Mouse (Mus musculus): ENCODE data around the gene Elfn2. TPM values are rescaled to one million over a fixed set of nuclear protein-coding genes. Genes with fewer than 3 reads are reported as not detected.

Gene Elfn2
- polyA plus RNA-seq, 1 experiment from 2014 or later: 0.03 TPM

DNA sequence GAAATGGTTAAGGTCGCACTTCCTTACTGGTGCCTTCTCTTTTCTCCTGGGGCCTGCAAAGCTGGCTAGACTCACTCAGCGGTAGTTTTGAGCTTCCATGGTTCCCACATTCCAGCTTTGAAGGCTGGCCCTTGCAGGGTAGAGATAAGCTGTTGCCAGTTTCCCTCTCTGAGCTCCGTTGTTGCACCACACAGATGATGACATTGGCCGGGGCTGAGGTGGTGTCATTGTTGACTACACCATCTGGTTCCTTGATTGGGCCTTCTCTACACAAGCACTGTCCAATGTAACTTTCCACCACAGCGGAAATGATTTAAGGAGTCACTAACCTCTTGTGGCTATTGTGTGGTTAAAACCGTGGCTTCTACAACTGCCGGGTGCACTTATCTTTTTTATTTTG lies 2.0 kb upstream of the Elfn2 start:
- peaks cover 19% of the 10 kb centered on the region for H3K4me1 ChIP-seq (replicated peaks)
- ATAC-seq (ENCODE audit: insufficient number of reproducible peaks, insufficient read depth, low FRiP score, low TSS enrichment, low read depth): no peak
- WGBS: 72% methylated on average over 7 of the region's 7 CpGs
- H3K27me3 ChIP-seq: peaks cover 71% of the 10 kb centered on the region
- H3K27ac ChIP-seq: no peak overlapping the region
- H3K4me3 ChIP-seq (replicated peaks): no peak overlapping the region
- H3K9ac ChIP-seq (replicated peaks): no peak overlapping the region
- H3K36me3 ChIP-seq: no peaks in the 10 kb centered on the region
- H3K4me2 ChIP-seq: no peak overlapping the region
- no peaks in the 10 kb centered on the region for H3K9me3 ChIP-seq

DNA sequence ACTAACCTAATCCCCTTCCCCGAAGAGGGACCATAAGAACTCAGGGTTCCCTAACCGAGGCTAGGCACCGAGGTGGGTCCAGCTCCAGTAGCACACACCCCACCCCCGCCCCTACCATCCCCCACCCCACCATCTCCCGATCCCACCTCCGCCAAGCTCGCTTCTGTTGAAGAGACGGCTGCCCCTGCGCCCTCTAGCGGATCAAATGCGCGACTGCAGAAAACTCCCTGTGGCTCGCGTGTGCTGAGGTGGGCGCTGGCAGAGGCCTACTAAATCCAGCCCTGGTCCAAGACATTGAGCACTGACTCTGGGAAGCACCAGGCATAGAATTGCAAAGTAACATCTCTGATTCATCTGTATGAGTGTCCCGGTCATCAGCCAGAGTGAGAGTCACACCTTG lies 1.5 kb upstream of the Elfn2 start:
- 3% methylated on average over 16 of the region's 16 CpGs for WGBS
- H3K9ac ChIP-seq (replicated peaks): no peak overlapping the region
- no peaks in the 10 kb centered on the region for H3K36me3 ChIP-seq
- H3K4me2 ChIP-seq: no peak overlapping the region
- H3K4me3 ChIP-seq (replicated peaks): no peak overlapping the region
- H3K4me1 ChIP-seq (replicated peaks): peaks cover 19% of the 10 kb centered on the region
- no peaks in the 10 kb centered on the region for H3K9me3 ChIP-seq
- H3K27me3 ChIP-seq: peaks cover 75% of the 10 kb centered on the region
- no peak overlapping the region for H3K27ac ChIP-seq
- ATAC-seq (ENCODE audit: insufficient number of reproducible peaks, insufficient read depth, low FRiP score, low TSS enrichment, low read depth): no peak; the same call in 1 of the 2 replicates

DNA sequence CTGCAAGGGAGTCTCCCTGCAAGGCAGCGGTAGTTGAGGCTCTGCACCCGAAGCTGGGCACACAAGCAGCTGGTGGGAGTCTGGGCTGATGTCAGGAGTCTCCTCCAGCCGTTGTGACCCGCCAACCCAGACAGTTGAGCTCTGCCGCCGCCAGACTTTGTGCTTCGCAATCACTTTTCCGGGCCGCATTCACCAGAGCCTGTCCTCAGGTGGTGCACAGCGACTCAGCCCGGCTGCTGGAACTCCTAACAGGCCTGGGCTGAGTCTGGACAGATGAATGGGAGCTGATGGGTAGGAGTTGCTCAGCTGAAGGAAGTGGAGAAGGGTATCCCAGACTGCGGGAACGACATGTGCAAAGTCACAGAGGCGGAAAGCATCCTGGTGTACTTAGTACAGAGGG lies 845 bp upstream of the Elfn2 start:
- WGBS: 8% methylated on average over 14 of the region's 14 CpGs

DNA sequence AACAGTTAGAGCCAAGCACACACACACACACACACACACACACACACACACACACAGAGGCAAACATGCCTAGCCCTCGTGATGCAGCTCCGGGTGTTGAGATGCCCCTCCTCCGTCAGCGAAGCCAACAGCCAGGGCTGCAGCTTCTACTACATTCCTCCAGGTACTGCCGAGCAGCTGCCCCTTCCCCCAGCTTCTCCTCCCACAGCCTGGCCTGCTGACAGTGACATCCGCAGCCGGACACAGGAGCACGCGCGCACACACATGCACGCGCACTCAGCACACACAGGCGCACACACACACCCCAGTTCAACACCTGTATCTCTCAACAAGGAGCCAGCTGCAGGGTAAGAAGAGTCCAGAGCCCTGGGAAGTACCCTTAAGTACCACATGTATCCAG lies 1.6 kb downstream of the Elfn2 start:
- Histone ChIP-seq H3K9ac (replicated peaks) (no peak overlapping the region), H3K27me3 (peaks cover 93% of the 10 kb centered on the region), H3K27ac (no peak overlapping the region), H3K4me3 (replicated peaks) (no peak overlapping the region), H3K9me3 (no peaks in the 10 kb centered on the region), H3K4me2 (no peak overlapping the region), H3K36me3 (no peaks in the 10 kb centered on the region), H3K4me1 (replicated peaks) (peaks cover 24% of the 10 kb centered on the region)
- no peak for ATAC-seq (ENCODE audit: insufficient number of reproducible peaks, insufficient read depth, low FRiP score, low TSS enrichment, low read depth)
- WGBS: 49% methylated on average over 13 of the region's 13 CpGs

More for the DNA sequence above, 845 bp upstream of the Elfn2 start:
- no peak overlapping the region for H3K9ac ChIP-seq (replicated peaks)
- ATAC-seq (ENCODE audit: insufficient number of reproducible peaks, insufficient read depth, low FRiP score, low TSS enrichment, low read depth): no peak
- peaks cover 19% of the 10 kb centered on the region for H3K4me1 ChIP-seq (replicated peaks)
- peaks cover 82% of the 10 kb centered on the region for H3K27me3 ChIP-seq
- H3K27ac ChIP-seq: no peak overlapping the region
- H3K9me3 ChIP-seq: no peaks in the 10 kb centered on the region
- H3K4me3 ChIP-seq (replicated peaks): no peak overlapping the region
- no peak overlapping the region for H3K4me2 ChIP-seq
- H3K36me3 ChIP-seq: no peaks in the 10 kb centered on the region

DNA sequence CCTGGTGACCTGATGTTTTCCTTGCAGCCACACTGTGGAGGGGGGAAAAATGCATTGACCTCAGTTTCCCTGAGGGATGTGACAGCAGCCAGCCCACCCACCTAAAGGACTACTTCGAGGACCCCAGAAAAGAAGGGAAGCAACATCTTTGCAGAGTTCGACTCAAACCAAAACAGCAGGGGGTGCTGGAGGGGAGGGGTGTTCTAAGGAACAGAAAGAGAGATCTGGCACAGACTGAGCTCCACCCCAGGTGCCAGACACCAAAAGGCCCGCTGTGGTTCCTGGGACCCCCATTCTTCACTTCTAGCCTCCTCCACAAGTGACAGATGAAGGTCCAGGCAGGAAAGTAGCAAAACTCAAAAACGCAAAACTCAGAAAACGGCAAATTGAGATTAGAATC lies 2.7 kb downstream of the Elfn2 start:
- ATAC-seq (ENCODE audit: insufficient number of reproducible peaks, insufficient read depth, low FRiP score, low TSS enrichment, low read depth): no peak

DNA sequence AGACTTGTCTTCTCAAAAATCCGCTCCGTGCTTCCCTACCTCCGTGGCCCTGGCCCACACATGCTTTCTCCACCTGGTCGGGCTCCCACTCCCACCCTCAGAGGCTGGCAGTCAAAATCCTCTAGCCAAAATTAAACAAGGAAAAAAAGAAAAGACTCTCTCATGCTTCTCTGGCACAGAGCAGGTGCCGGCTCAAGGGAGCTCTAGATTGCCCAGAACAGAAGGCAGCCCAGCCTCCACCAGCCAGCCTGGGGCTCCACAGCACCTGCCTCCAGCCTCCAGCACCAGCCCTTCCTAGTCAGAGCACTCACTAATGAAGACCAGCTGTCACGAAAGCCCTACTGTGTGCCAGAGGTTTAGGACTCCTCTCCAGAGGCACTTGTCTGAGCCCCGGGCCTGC lies 4.8 kb downstream of the Elfn2 start:
- no peak overlapping the region for H3K9ac ChIP-seq (replicated peaks)
- ATAC-seq (ENCODE audit: insufficient number of reproducible peaks, insufficient read depth, low FRiP score, low TSS enrichment, low read depth): no peak
- H3K4me3 ChIP-seq (replicated peaks): no peak overlapping the region
- no peak overlapping the region for H3K27ac ChIP-seq
- 77% methylated on average over 7 of the region's 7 CpGs for WGBS
- H3K4me2 ChIP-seq: no peak overlapping the region
- H3K4me1 ChIP-seq (replicated peaks): peaks cover 14% of the 10 kb centered on the region
- H3K36me3 ChIP-seq: no peaks in the 10 kb centered on the region
- H3K9me3 ChIP-seq: no peaks in the 10 kb centered on the region
- peaks cover 96% of the 10 kb centered on the region for H3K27me3 ChIP-seq

More for the DNA sequence above, 2.7 kb downstream of the Elfn2 start:
- WGBS: 45% methylated on average over 5 of the region's 5 CpGs
- Histone ChIP-seq H3K36me3 (no peaks in the 10 kb centered on the region), H3K9ac (replicated peaks) (no peak overlapping the region), H3K4me1 (replicated peaks) (peaks cover 24% of the 10 kb centered on the region), H3K4me2 (no peak overlapping the region), H3K27ac (no peak overlapping the region), H3K9me3 (no peaks in the 10 kb centered on the region), H3K4me3 (replicated peaks) (no peak overlapping the region), H3K27me3 (peaks cover 100% of the 10 kb centered on the region)

DNA sequence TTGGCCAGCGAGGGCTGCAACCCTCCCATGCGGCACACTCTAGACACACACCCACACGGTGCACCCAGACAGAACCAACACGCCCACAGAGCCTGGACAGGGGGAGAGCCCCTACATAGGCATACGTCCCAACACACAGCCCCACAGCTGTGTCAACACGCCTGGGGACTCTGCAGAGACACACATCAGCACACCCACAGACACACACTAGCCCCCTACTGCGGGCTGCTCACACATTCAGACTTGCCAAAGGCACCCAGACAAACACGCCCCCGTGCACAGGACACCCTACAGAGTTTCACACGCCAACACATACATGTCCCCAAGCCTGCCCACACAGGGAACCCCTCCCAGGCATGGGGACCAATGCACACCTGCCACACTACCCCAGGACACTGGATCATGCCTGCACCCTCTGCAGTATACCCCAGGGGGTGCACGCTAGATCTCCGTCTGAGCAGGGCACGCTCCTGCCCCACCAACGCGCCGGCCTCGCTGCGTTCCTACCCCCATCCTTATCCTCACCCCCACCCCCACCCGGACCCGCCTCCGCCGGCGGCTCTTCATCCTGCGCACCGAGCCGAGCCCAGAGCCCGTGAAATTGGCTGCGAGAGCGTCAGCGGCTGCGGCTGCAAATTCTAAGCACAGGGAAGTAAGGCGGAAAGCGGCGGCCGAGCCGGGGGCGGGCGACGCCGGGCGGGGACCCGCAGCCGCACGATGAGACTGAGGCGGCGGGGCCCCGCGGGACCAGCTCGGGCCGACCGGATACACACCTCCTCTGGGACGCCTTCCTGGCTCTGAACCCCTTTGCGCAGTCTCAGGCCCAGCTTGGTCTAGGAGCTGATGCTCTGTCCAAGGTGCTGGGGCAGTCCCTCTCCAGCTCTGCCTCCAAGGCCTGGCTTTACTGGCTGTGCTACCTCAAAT lies 6.0 kb downstream of the Elfn2 start:
- peak; percentile 47; the same call in 1 of the 2 replicates for ATAC-seq (ENCODE audit: insufficient number of reproducible peaks, insufficient read depth, low FRiP score, low TSS enrichment, low read depth)
- H3K4me3 ChIP-seq (replicated peaks): peak overlapping the region; percentile 31
- H3K4me2 ChIP-seq: peak overlapping the region; percentile 51
- H3K9ac ChIP-seq (replicated peaks): no peak overlapping the region
- peaks cover 92% of the 10 kb centered on the region for H3K27me3 ChIP-seq
- H3K4me1 ChIP-seq (replicated peaks): peaks cover 5% of the 10 kb centered on the region
- no peak overlapping the region for H3K27ac ChIP-seq
- H3K9me3 ChIP-seq: no peaks in the 10 kb centered on the region
- 10% methylated on average over 53 of the region's 53 CpGs for WGBS
- no peaks in the 10 kb centered on the region for H3K36me3 ChIP-seq

DNA sequence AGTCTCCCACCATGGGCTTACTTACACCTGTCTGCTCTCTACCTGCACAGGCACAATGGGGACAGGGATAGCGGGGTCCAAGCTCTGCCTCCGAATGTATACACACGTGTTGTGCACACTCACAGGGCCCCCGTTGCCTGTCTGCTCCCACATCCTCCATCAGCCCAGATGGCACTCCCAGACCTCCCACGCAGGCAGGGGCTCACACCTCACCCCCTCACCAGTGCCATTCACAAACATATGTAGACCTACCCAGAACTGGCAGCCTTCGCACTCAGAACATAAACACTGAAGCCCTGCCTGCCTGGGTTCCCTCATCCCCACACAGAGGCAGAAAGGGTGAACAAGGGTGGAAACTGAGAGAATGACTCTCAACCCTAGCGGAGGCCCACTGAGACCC lies 6.6 kb downstream of the Elfn2 start:
- H3K4me3 ChIP-seq (replicated peaks): no peak overlapping the region
- no peak overlapping the region for H3K27ac ChIP-seq
- no peak overlapping the region for H3K4me2 ChIP-seq
- no peak for ATAC-seq (ENCODE audit: insufficient number of reproducible peaks, insufficient read depth, low FRiP score, low TSS enrichment, low read depth)
- peaks cover 89% of the 10 kb centered on the region for H3K27me3 ChIP-seq
- no peaks in the 10 kb centered on the region for H3K9me3 ChIP-seq
- no peaks in the 10 kb centered on the region for H3K36me3 ChIP-seq
- H3K4me1 ChIP-seq (replicated peaks): peaks cover 5% of the 10 kb centered on the region
- 66% methylated on average over 7 of the region's 7 CpGs for WGBS
- no peak overlapping the region for H3K9ac ChIP-seq (replicated peaks)

DNA sequence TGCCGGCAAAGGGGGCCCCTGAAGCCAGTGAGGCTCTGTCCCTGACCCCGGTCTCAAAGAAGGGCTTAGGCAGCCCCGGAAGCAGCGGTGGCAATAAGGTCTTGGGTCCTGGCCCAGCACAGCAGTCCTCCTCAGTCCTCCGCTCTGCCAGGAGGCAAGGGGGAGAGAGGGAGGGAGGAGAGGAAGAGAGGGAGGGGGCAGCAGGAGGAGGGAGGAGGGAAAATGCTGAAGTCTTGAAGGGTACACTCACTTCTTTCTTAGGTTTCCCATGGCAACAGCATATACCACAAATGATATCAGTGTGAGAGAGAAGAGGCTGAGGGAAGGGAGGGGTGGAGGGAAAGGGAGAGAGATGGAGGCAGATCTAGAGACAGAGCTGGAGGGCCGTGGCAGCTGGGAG lies 7.9 kb downstream of the Elfn2 start:
- no peak overlapping the region for H3K9ac ChIP-seq (replicated peaks)
- H3K36me3 ChIP-seq: no peaks in the 10 kb centered on the region
- H3K4me3 ChIP-seq (replicated peaks): no peak overlapping the region
- WGBS: 52% methylated on average over 6 of the region's 6 CpGs
- H3K4me1 ChIP-seq (replicated peaks): peaks cover 5% of the 10 kb centered on the region
- H3K9me3 ChIP-seq: no peaks in the 10 kb centered on the region
- no peak overlapping the region for H3K4me2 ChIP-seq
- no peak for ATAC-seq (ENCODE audit: insufficient number of reproducible peaks, insufficient read depth, low FRiP score, low TSS enrichment, low read depth)
- H3K27me3 ChIP-seq: peaks cover 82% of the 10 kb centered on the region
- H3K27ac ChIP-seq: no peak overlapping the region

DNA sequence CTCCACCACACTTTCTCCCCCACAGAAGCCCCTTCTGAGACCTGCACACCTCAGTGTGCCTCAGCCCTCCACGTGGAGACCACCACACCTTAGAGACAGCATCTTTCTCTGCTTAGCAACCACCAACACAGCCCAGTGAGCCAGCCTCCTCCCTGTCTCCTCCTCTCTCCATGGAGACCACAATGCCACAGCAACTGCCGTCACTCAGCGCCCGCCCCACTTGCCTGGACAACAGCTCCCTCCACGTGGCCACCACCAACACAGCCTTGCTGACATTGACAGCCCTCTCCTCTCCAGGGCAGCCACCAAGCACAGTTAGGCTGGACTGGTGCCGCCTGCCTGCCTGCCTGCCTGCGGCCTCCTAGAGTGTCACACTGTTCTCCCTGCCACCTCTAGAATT lies 8.8 kb downstream of the Elfn2 start:
- Histone ChIP-seq H3K27me3 (peaks cover 78% of the 10 kb centered on the region), H3K4me2 (no peak overlapping the region), H3K27ac (no peak overlapping the region), H3K36me3 (no peaks in the 10 kb centered on the region), H3K4me1 (replicated peaks) (peaks cover 5% of the 10 kb centered on the region), H3K4me3 (replicated peaks) (no peak overlapping the region), H3K9me3 (no peaks in the 10 kb centered on the region), H3K9ac (replicated peaks) (no peak overlapping the region)
- ATAC-seq (ENCODE audit: insufficient number of reproducible peaks, insufficient read depth, low FRiP score, low TSS enrichment, low read depth): no peak
- 33% methylated on average over 7 of the region's 7 CpGs for WGBS

DNA sequence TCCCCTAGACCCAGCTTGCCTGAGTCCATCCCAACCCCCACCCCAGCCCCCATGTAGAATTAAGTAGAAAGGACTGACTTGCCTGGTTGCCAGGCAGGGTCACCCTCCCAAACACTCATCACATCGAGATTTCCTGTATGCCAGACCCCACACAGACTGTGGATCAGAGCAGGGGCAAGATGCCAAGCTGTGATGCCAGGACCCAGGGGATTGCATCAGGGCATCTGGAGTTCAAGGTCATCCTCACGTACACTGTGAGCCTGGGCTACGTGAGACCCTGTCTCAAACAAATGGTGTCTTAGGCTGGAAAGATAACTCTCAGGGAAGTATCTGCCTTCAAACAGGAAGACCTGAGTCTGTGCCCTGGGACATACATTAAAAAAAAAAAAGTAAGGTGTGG lies 11.9 kb downstream of the Elfn2 start:
- Histone ChIP-seq H3K27ac (no peak overlapping the region), H3K27me3 (peaks cover 56% of the 10 kb centered on the region), H3K9ac (replicated peaks) (no peak overlapping the region), H3K4me1 (replicated peaks) (no peaks in the 10 kb centered on the region; the same call in 1 of the 2 replicates), H3K36me3 (no peaks in the 10 kb centered on the region), H3K9me3 (no peaks in the 10 kb centered on the region), H3K4me2 (no peak overlapping the region), H3K4me3 (replicated peaks) (no peak overlapping the region)
- 63% methylated on average over 3 of the region's 3 CpGs for WGBS
- ATAC-seq (ENCODE audit: insufficient number of reproducible peaks, insufficient read depth, low FRiP score, low TSS enrichment, low read depth): no peak

DNA sequence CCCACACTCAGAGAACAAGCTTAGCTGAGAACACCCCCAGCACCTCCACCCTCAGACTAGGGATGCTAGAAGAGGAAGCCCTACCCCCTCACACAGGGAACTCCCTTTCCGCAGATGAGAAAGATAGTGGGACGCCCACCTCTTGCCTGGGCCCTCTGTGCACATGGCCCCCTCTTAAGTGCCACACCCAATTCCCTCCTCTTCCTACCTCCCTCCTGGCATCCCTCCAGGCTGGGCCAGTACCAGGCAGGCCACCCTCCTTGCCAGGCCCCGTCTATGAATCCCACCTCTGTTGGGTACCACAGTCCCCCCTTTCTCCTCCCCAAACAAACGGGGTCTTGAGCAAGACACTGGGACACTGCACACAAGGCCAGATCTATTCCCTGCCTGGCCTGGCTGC lies 13.7 kb downstream of the Elfn2 start:
- WGBS: 64% methylated on average over 4 of the region's 4 CpGs
- Histone ChIP-seq H3K36me3 (no peaks in the 10 kb centered on the region), H3K27me3 (peaks cover 43% of the 10 kb centered on the region), H3K4me2 (no peak overlapping the region), H3K4me1 (replicated peaks) (no peaks in the 10 kb centered on the region; the same call in 1 of the 2 replicates), H3K9me3 (no peaks in the 10 kb centered on the region), H3K27ac (no peak overlapping the region), H3K4me3 (replicated peaks) (no peak overlapping the region), H3K9ac (replicated peaks) (no peak overlapping the region)
- ATAC-seq (ENCODE audit: insufficient number of reproducible peaks, insufficient read depth, low FRiP score, low TSS enrichment, low read depth): no peak
